ENCODE assay signal across 17 mouse cellular contexts in genomic region chr6:55179560-55179959, GRCm38 (mm10). TPM values are rescaled to one million over a fixed set of nuclear protein-coding genes. Genes with fewer than 3 reads are reported as not detected.
DNase-seq lines count a peak whose midpoint lies in the region; ATAC-seq and TF ChIP-seq lines count a peak whose summit lies in the region.
"Had no signal": no experiment of that assay in that cellular context is flagged by ENCODE, and none has a peak within 500 bp of the region (broad histone marks: within the 10 kb centered on the region; RNA-seq: fewer than 3 reads in every experiment).

No protein-coding gene starts in this region.

- peaks cover 33% of the 10 kb centered on the region for H3K4me1 ChIP-seq in liver, adult 2 months (ENCODE audit: control insufficient read depth, insufficient read depth, low read length)
- H3K4me1 ChIP-seq in liver, embryonic 12.5 days: peaks cover 4% of the 10 kb centered on the region; the same call in 1 of the 2 replicates
- H3K4me1 ChIP-seq in kidney, adult 2 months (ENCODE audit: control insufficient read depth, insufficient read depth, low read length): peaks cover 46% of the 10 kb centered on the region
- H3K4me1 ChIP-seq: embryonic facial prominence, embryonic 15.5 days; forebrain, embryonic 15.5 days; midbrain, embryonic 15.5 days; neural tube, embryonic 13.5 days had no signal

- no peak for ATAC-seq in liver, embryonic 12.5 days
- ATAC-seq: forebrain, embryonic 15.5 days; hindbrain, embryonic 16.5 days; midbrain, embryonic 15.5 days had no signal

- H3K9me3 ChIP-seq in liver, embryonic 12.5 days (replicated peaks): no peaks in the 10 kb centered on the region
- H3K9me3 ChIP-seq: embryonic facial prominence, embryonic 15.5 days; forebrain, embryonic 15.5 days; midbrain, embryonic 15.5 days; neural tube, embryonic 13.5 days had no signal

- no peak for TF ChIP-seq CTCF in liver, adult 2 months (IDR thresholded peaks at IDR 0.05; ENCODE audit: low read depth, low read length)
- no peak for TF ChIP-seq CTCF in kidney, adult 2 months (conservative IDR thresholded peaks at IDR 0.05; ENCODE audit: insufficient read depth, insufficient read length, low read depth, low read length)

- H3K4me3 ChIP-seq in liver, adult 2 months (ENCODE audit: insufficient read depth, low read depth, low read length): no peak overlapping the region
- no peak overlapping the region for H3K4me3 ChIP-seq in liver, embryonic 12.5 days
- H3K4me3 ChIP-seq in kidney, adult 2 months (ENCODE audit: insufficient read depth, low read depth, low read length): no peak overlapping the region
- H3K4me3 ChIP-seq: embryonic facial prominence, embryonic 15.5 days; forebrain, embryonic 15.5 days; midbrain, embryonic 15.5 days; neural tube, embryonic 13.5 days had no signal

- H3K27me3 ChIP-seq in liver, adult 2 months (ENCODE audit: control insufficient read depth, insufficient read depth, low read length): no peaks in the 10 kb centered on the region
- H3K27me3 ChIP-seq in liver, embryonic 12.5 days (replicated peaks): no peaks in the 10 kb centered on the region
- H3K27me3 ChIP-seq in kidney, adult 2 months (replicated peaks; ENCODE audit: control insufficient read depth, insufficient read depth, low read length): no peaks in the 10 kb centered on the region
- H3K27me3 ChIP-seq: embryonic facial prominence, embryonic 15.5 days; forebrain, embryonic 15.5 days; midbrain, embryonic 15.5 days had no signal

- no peak overlapping the region for H3K9ac ChIP-seq in liver, adult 2 months (ENCODE audit: low read depth, low read length)
- no peak overlapping the region for H3K9ac ChIP-seq in liver, embryonic 12.5 days
- H3K9ac ChIP-seq: embryonic facial prominence, embryonic 15.5 days; forebrain, embryonic 15.5 days; midbrain, embryonic 15.5 days; neural tube, embryonic 13.5 days had no signal

- H3K79me2 ChIP-seq in liver, adult 2 months (ENCODE audit: control insufficient read depth, insufficient read depth, low read length): no peaks in the 10 kb centered on the region

- no peaks in the 10 kb centered on the region for H3K36me3 ChIP-seq in liver, adult 2 months (ENCODE audit: control insufficient read depth, insufficient read depth, low read length)
- H3K36me3 ChIP-seq in liver, embryonic 12.5 days: no peaks in the 10 kb centered on the region
- no peaks in the 10 kb centered on the region for H3K36me3 ChIP-seq in kidney, adult 2 months (ENCODE audit: control insufficient read depth, insufficient read depth, low read length)
- H3K36me3 ChIP-seq: embryonic facial prominence, embryonic 15.5 days; forebrain, embryonic 15.5 days; midbrain, embryonic 15.5 days; neural tube, embryonic 13.5 days had no signal

- H3K4me2 ChIP-seq in liver, embryonic 12.5 days: no peak overlapping the region
- H3K4me2 ChIP-seq: embryonic facial prominence, embryonic 15.5 days; forebrain, embryonic 15.5 days; midbrain, embryonic 15.5 days; neural tube, embryonic 13.5 days had no signal

- DNase-seq in liver, adult 2 months (ENCODE audit: extremely low read depth, low read depth, low spot score): peak; percentile 80
- DNase-seq in kidney, adult 2 months: peak; percentile 86
- DNase-seq in kidney, postnatal 36 days: peak; percentile 66 to 74
- DNase-seq in lung, postnatal 4 days: peak; percentile 40 to 79
- DNase-seq in adrenal gland, postnatal 25 days: no peak
- DNase-seq in adrenal gland, adult (ENCODE audit: inconsistent age in 2 of 2, low spot score in 1 of 2): no peak
- DNase-seq: adrenal gland, postnatal 14 days; cerebellum, postnatal 36 days; gastrocnemius, postnatal 14 days; thymus, postnatal 25 days had no signal

- peak overlapping the region; percentile 5 for H3K27ac ChIP-seq in liver, adult 2 months (replicated peaks; ENCODE audit: insufficient read depth, low read depth, low read length)
- H3K27ac ChIP-seq in liver, embryonic 12.5 days: no peak overlapping the region
- H3K27ac ChIP-seq in kidney, adult 2 months (ENCODE audit: insufficient read depth, low read depth, low read length): peak overlapping the region; percentile 83
- H3K27ac ChIP-seq: embryonic facial prominence, embryonic 15.5 days; forebrain, embryonic 15.5 days; midbrain, embryonic 15.5 days; neural tube, embryonic 13.5 days had no signal

- TF ChIP-seq POLR2A in liver, adult 2 months (IDR thresholded peaks at IDR 0.05; ENCODE audit: extremely low read depth, insufficient read depth, low read length): no peak
- TF ChIP-seq POLR2A in kidney, adult 2 months (IDR thresholded peaks at IDR 0.05; ENCODE audit: low read depth, low read length): no peak

- WGBS in liver, adult 2 months: 45% methylated on average over 7 of the region's 7 CpGs
- WGBS in liver, embryonic 12.5 days (ENCODE audit: insufficient replicate concordance): 76% methylated on average over 7 of the region's 7 CpGs
- 34% methylated on average over 7 of the region's 7 CpGs for WGBS in kidney, adult 2 months

RNA-seq across cellular contexts. Expression of gene Inmt, which starts 4.7 kb away (rescaled TPM):
- 2,150 and 2,435 TPM in 2 replicates for total RNA-seq in liver, adult 2 months (2014; rRNA removed)
- polyA plus RNA-seq in liver, adult 2 months (2012; rRNA removed): 370 and 421 TPM in 2 replicates
- 0.41 and 0.63 TPM in 2 replicates for polyA plus RNA-seq in liver, embryonic 12.5 days (2016; fragmentation: Nextera tagmentation; extraction: Ambion mirVana)
- 27.0 and 30.3 TPM in 2 replicates for polyA plus RNA-seq in kidney, adult 2 months (2012; rRNA removed)
- 4.6 and 10.4 TPM in 2 replicates for total RNA-seq in adrenal gland, postnatal 25 days (2021)
- polyA plus RNA-seq: forebrain, embryonic 15.5 days; heart, postnatal 0 days; hindbrain, embryonic 16.5 days; midbrain, embryonic 15.5 days; neural tube, embryonic 13.5 days had no signal

RNA-seq across cellular contexts. Expression of gene Mindy4, which starts 23.6 kb away (rescaled TPM):
- 4.1 and 7.7 TPM in 2 replicates for total RNA-seq in liver, adult 2 months (2014; rRNA removed)
- polyA plus RNA-seq in liver, adult 2 months (2012; rRNA removed): 3.3 and 4.3 TPM in 2 replicates
- polyA plus RNA-seq in liver, embryonic 12.5 days (2016; fragmentation: Nextera tagmentation; extraction: Ambion mirVana): 1.7 and 2.1 TPM in 2 replicates
- 14.3 and 14.6 TPM in 2 replicates for polyA plus RNA-seq in kidney, adult 2 months (2012; rRNA removed)
- 6.0 and 6.2 TPM in 2 replicates for total RNA-seq in adrenal gland, postnatal 25 days (2021)

RNA-seq across cellular contexts. Expression of gene Crhr2, which starts 46.7 kb away (rescaled TPM):
- 0.09 and 0.13 TPM in 2 replicates for total RNA-seq in liver, adult 2 months (2014; rRNA removed)
- polyA plus RNA-seq in liver, adult 2 months (2012; rRNA removed): 0.64 and 1.2 TPM in 2 replicates
- polyA plus RNA-seq in liver, embryonic 12.5 days (2016; fragmentation: Nextera tagmentation; extraction: Ambion mirVana): 0.78 and 1.0 TPM in 2 replicates
- 0.98 and 1.5 TPM in 2 replicates for polyA plus RNA-seq in kidney, adult 2 months (2012; rRNA removed)
- total RNA-seq in adrenal gland, postnatal 25 days (2021): not detected in 2 replicates
- total RNA-seq: adrenal gland, postnatal 14 days had no signal

Comparison
In these comparisons a context has a peak if more than half of its experiments do, and no peak if none do; other contexts are left out.
1. RNA of gene Inmt, which starts 4.7 kb away (polyA plus RNA-seq): 370 to 421 TPM in liver, adult 2 months and 27.0 to 30.3 TPM in kidney, adult 2 months; 0.41 to 0.63 TPM in liver, embryonic 12.5 days; every median in the first group is over 10 times any median in the second.
2. DNase-seq: peak in liver, adult 2 months (single experiment), kidney, adult 2 months (single experiment), kidney, postnatal 36 days (2 of 2) and lung, postnatal 4 days (2 of 2); none in adrenal gland, postnatal 25 days (single experiment) and adrenal gland, adult (0 of 2).